In the genomic region with DNA sequence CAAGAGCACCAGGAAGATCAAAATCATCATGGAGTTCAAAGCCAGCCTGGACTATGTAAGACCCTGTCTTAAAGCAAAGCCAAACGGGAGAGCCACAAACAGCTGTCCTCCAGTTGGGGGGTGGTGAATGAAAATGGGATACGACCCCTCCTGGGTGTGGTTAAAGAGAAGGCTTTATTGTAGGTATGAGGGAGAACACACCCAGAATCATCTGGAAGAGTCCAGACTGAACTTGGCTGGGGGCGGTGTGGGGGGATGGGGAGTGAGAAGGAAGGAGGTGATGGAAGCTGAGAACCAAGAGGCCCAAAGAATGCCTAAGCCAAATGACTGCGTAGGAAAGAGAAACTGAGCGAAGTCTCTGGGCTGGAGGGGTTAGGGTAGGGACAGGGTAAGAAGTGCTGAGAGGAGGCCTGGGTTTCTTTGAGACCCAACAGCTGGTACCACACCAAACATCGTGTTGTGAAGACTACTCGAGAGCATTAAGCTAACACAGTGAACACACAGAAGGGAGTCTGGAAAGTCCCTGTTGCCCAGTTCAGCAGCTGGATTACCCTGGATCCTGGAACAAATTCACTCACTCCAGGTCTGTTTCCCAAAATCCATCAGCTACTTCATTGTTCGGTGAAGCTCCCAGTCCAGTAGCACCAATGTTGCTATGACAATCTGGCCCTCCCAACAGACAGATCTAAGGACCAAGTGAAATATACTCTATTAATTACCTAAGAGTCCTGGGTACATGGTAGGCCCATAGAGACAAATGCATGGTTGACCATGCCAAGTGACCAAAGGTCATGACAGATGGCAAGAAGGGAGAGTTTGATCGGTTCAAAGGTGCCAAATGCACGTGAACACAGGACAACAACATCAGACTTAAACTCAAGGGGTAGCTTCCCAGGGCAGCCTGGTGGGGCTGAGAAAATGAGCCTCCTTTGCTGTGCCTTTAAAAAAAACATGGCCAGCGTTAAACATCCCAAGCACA, we compare ENCODE assay signal across 12 mouse cellular contexts. TPM values are rescaled to one million over a fixed set of nuclear protein-coding genes. Genes with fewer than 3 reads are reported as not detected.
DNase-seq lines count a peak whose midpoint lies in the region; TF ChIP-seq lines count a peak whose summit lies in the region.
"Had no signal": no experiment of that assay in that cellular context is flagged by ENCODE, and none has a peak within 500 bp of the region (broad histone marks: within the 10 kb centered on the region; RNA-seq: fewer than 3 reads in every experiment).

No protein-coding gene starts in this region.

- H3K4me3 ChIP-seq in ES-Bruce4 (ENCODE audit: low read depth, low read length) (no peak overlapping the region), ES-E14 (ENCODE audit: insufficient read depth in 1 of 2, low read depth in 1 of 2, low read length in 2 of 2, poor library complexity in 1 of 2, severe bottlenecking in 1 of 2) (no peak overlapping the region)
- H3K4me3 ChIP-seq in limb, embryonic 10.5 days, result no peak overlapping the region
- H3K4me3 ChIP-seq: embryonic facial prominence, embryonic 15.5 days; limb, embryonic 12.5 days; lung, embryonic 15.5 days had no signal

- H3K4me1 ChIP-seq in ES-Bruce4 (ENCODE audit: control insufficient read depth, insufficient read depth, low read length), result peaks cover 16% of the 10 kb centered on the region
- peaks cover 11 to 45% of the 10 kb centered on the region in 2 experiments for H3K4me1 ChIP-seq in ES-E14 (ENCODE audit: control insufficient read depth in 2 of 2, insufficient read depth in 2 of 2, low read length in 2 of 2, poor library complexity in 1 of 2)
- H3K4me1 ChIP-seq in limb, embryonic 10.5 days, result peaks cover 56% of the 10 kb centered on the region

- H3K27me3 ChIP-seq in ES-Bruce4 (ENCODE audit: control insufficient read depth, insufficient read depth, low read length, poor library complexity, severe bottlenecking), result no peaks in the 10 kb centered on the region
- H3K27me3 ChIP-seq in limb, embryonic 10.5 days (ENCODE audit: low read depth, poor library complexity, severe bottlenecking), result peaks cover 21% of the 10 kb centered on the region
- H3K27me3 ChIP-seq: CH12.LX; embryonic facial prominence, embryonic 15.5 days; lung, embryonic 15.5 days had no signal

- no peak for TF ChIP-seq POLR2A in ES-Bruce4 (IDR thresholded peaks at IDR 0.05; ENCODE audit: insufficient read depth, low read length)

- H3K36me3 ChIP-seq in ES-Bruce4 (ENCODE audit: control insufficient read depth, insufficient read depth, low read length, poor library complexity, severe bottlenecking), result no peaks in the 10 kb centered on the region
- no peaks in the 10 kb centered on the region for H3K36me3 ChIP-seq in ES-E14 (ENCODE audit: control insufficient read depth, insufficient read depth, low read length, poor library complexity, severe bottlenecking)
- no peaks in the 10 kb centered on the region for H3K36me3 ChIP-seq in limb, embryonic 10.5 days
- H3K36me3 ChIP-seq: embryonic facial prominence, embryonic 15.5 days; limb, embryonic 12.5 days; lung, embryonic 15.5 days had no signal

- DNase-seq in kidney, adult 11 months, result peak; percentile 80
- DNase-seq in kidney, postnatal 4 days, result no peak
- no peak for DNase-seq in ES-E14 (ENCODE audit: low read depth, low spot score)
- no peak for DNase-seq in limb, embryonic 10.5 days (ENCODE audit: low spot score)
- no peak for DNase-seq in B cell, adult 2 months
- DNase-seq in left cerebral cortex, adult 11 months (ENCODE audit: low spot score), result no peak
- DNase-seq: gastrocnemius, postnatal 10 days had no signal

- H3K27ac ChIP-seq in ES-Bruce4 (ENCODE audit: insufficient read depth, low read length) (peak overlapping the region; percentile 71), ES-E14 (ENCODE audit: insufficient read depth, low read depth, low read length, poor library complexity, severe bottlenecking) (peak overlapping the region; percentile 72; the same call in 1 of the 2 replicates)
- peak overlapping the region; percentile 42 for H3K27ac ChIP-seq in limb, embryonic 10.5 days
- H3K27ac ChIP-seq: embryonic facial prominence, embryonic 15.5 days; limb, embryonic 12.5 days; lung, embryonic 15.5 days had no signal

- H3K9me3 ChIP-seq in ES-Bruce4 (replicated peaks; ENCODE audit: control insufficient read depth, insufficient read depth, low read length, poor library complexity, severe bottlenecking), result no peaks in the 10 kb centered on the region
- H3K9me3 ChIP-seq in ES-E14 (ENCODE audit: control insufficient read depth, insufficient read depth, low read depth, low read length), result no peaks in the 10 kb centered on the region
- no peaks in the 10 kb centered on the region for H3K9me3 ChIP-seq in limb, embryonic 10.5 days (replicated peaks)
- H3K9me3 ChIP-seq: embryonic facial prominence, embryonic 15.5 days; limb, embryonic 12.5 days; lung, embryonic 15.5 days had no signal

- TF ChIP-seq CTCF in ES-Bruce4 (IDR thresholded peaks at IDR 0.05; ENCODE audit: low read depth, low read length), result no peak

- in situ Hi-C loops in ES-E14 (cut with MboI; ENCODE audit: low sequenced_read_pairs in 2 of 2, unreplicated experiment in 2 of 2), result no loop called here

- H3K9ac ChIP-seq in ES-Bruce4 (ENCODE audit: low read depth, poor library complexity, severe bottlenecking) (0 out of 2 replicates have a peak overlapping the region, but pooled peaks have one; percentile 1), ES-E14 (ENCODE audit: insufficient read depth, low read depth, low read length, poor library complexity, severe bottlenecking) (peak overlapping the region; percentile 10; the same call in 1 of the 2 replicates)
- H3K9ac ChIP-seq: embryonic facial prominence, embryonic 15.5 days; limb, embryonic 12.5 days; lung, embryonic 15.5 days had no signal

- peak; percentile 94 for TF ChIP-seq EP300 in ES-Bruce4 (IDR thresholded peaks at IDR 0.05; ENCODE audit: insufficient read depth, low read depth, low read length)

- 84% methylated on average over 11 of the region's 11 CpGs for WGBS in limb, embryonic 10.5 days

TF ChIP-seq in ES-E14, 5 proteins besides CTCF, POLR2A, EP300 and RAD21:
- TF ChIP-seq MAFK (IDR thresholded peaks at IDR 0.05; ENCODE audit: insufficient read depth, low read depth, low read length) (no peak), ZNF384 (IDR thresholded peaks at IDR 0.05; ENCODE audit: low read depth, low read length) (no peak), HCFC1 (IDR thresholded peaks at IDR 0.05; ENCODE audit: borderline replicate concordance, insufficient read depth, low read length) (no peak), ZC3H11A (IDR thresholded peaks at IDR 0.05; ENCODE audit: borderline replicate concordance, low read depth, low read length) (no peak), CHD2 (IDR thresholded peaks at IDR 0.05; ENCODE audit: low read depth, low read length) (no peak)

RNA-seq across cellular contexts. Expression of a gene that starts 19.5 kb away (rescaled TPM):
- 37.9 and 40.3 TPM in 2 replicates for polyA plus RNA-seq in ES-Bruce4 (2011; ENCODE audit: insufficient read depth, insufficient read length, low read depth, missing spikeins)
- total RNA-seq in ES-E14 (2012; rRNA removed), result 39.5 and 43.2 TPM in 2 replicates
- 11.9 and 22.6 TPM in 2 replicates for polyA plus RNA-seq in limb, embryonic 10.5 days (2016; fragmentation: Nextera tagmentation; extraction: Ambion mirVana)

RNA-seq across cellular contexts. Expression of a gene that starts 42.7 kb away (rescaled TPM):
- polyA plus RNA-seq in ES-Bruce4 (2011; ENCODE audit: insufficient read depth, insufficient read length, low read depth, missing spikeins), result 21.2 and 23.5 TPM in 2 replicates
- 26.5 and 27.6 TPM in 2 replicates for total RNA-seq in ES-E14 (2012; rRNA removed)
- polyA plus RNA-seq in limb, embryonic 10.5 days (2016; fragmentation: Nextera tagmentation; extraction: Ambion mirVana), result 31.8 and 37.7 TPM in 2 replicates
